Mouse (Mus musculus) left cerebral cortex, postnatal 14 days (tissue): Measurements from ENCODE around the gene Chrna9. TPM values are rescaled to one million over a fixed set of nuclear protein-coding genes. Genes with fewer than 3 reads are reported as not detected.
"Not testable (repeated sequence)": the region's sequence is repeated elsewhere in the genome, so short reads cannot be mapped to it uniquely, and the experiment has no call there.

Experiments used
- DNase-seq, 2 experiments: peaks; one replicate each; pipeline ENCODE4 v3.0.0; 2021 to 2022; ENCODE audit warnings: low spot score in 2 of 2, mixed read lengths in 1 of 2
- intact Hi-C: fragments of 180-260 bp; cut with DNase I; formaldehyde crosslinking; loops from one replicate; pipeline ENCODE4 v1.15.1; 2025
- total RNA-seq, 2 experiments: library from RNA; stranded (reverse); gene quantifications; 2 replicates each; pipeline ENCODE4 v1.2.3; 2021

Chrna9 gene
- total RNA-seq, 2 experiments from 2014 or later = not detected

- no peak for DNase-seq
- intact Hi-C loops = loop anchor here (5.0 kb wide), 2 partner anchors 127 to 192 kb away; partner anchors contain the start of gene N4bp2
Measured at GRCm38 (mm10) chr5:65954130-65955080, 19.7 kb downstream of the Chrna9 start.

GRCm38 (mm10) chr5:65955343-65956143 is 20.8 kb downstream of the Chrna9 start:
- intact Hi-C loops = loop anchor here (5.0 kb wide), 2 partner anchors 128 to 193 kb away; partner anchors contain the start of gene N4bp2
- DNase-seq = peak; percentile 81 to 83

DNA sequence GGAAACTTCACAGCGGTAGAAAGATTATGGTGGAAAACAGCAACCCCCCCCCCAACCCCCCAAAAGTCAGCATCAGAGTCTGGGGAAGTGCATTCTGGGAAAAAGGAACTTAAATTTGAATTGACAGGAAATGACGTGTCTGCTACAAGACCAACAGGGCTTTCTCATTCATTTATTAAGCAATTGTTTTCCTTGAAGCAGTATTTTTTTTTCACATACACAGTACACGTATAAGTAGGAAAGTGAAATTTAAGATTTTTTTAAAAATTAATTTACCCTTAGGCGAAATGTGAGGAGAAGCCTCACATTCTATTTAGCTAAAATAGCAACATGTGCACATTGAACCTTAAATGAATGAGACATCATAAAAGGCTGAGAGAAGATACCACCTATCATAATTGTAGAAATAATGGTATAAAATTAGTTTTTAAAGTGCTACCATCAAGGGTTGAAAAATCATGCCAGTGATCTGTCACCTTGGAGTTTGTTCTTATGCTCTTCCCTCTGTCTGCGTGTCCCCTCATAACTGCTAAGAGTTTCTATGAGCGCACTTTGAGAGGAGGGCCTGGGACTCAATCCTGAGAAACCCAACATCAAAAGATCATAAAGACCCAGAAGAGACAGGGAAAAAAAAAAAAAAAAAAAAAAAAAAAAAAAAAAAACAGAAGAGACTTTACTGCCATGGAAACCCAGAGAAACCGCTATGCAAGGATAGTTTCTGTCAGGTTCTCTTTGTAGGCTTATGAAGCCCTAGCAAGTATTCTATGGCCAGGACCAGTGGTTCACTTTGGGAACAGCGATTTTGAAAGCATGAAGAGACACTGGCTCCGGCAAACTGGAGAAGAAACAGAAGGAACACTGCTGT is 21.7 kb downstream of the Chrna9 start:
- intact Hi-C loops = loop anchor here (5.0 kb wide), 2 partner anchors 129 to 194 kb away; partner anchors contain the start of gene N4bp2
- DNase-seq = no peak

- peak; percentile 62 to 63 for DNase-seq
- intact Hi-C loops = loop anchor here (5.0 kb wide), 2 partner anchors 131 to 196 kb away; partner anchors contain the start of gene N4bp2
Measured at GRCm38 (mm10) chr5:65958597-65958996, 23.9 kb downstream of the Chrna9 start.

DNA sequence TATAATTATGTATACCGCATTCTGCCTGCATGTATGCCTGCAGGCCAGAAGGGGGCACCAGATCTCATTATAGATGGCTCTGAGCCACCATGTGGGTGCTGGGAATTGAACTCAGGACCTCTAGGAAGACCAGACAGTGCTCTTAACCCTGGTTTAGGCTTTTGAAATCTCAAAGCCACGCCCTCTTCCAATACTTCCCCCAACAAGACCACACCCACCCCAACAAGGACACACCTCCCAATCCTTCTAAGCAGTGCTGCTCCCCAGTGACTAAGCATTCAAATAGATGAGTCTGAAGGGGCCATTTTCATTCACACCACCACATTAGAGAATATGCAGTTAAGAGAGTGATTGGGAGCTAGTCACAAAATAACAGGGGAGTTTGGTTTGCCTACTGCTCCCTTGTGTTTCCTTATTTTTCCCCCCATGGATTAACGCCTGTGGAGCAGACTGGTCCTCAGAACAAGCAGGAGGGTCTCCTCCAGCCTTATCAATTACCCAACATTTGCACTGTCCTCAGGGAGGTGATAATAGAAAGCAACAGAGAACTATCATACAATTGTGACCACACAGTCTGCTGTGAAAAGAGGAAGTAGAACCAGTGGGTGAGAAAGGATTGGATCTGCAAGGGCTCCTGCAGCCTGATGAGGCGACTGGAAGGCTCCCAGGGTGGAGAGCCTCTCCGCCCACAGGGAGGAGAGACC is 25.3 kb downstream of the Chrna9 start:
- DNase-seq = no peak
- intact Hi-C loops = loop anchor here (5.0 kb wide), 2 partner anchors 133 to 198 kb away; partner anchors contain the start of gene N4bp2

DNA sequence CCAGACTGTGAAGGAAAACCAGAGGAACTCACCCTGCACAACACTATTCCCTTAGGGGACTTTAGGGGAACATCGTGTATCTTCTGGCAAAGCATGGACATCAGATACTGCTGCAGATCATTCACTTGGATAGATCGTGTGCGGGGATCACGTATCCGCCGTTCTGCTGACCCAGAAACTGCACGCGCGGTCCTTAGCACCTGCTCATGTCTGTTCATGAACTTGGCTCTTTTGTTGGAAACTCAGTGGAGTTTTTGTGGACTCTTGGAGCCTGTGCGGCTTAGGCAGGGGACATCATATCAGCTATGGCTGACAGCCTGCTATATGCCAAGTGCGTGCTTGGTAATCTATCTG is 25.9 kb downstream of the Chrna9 start:
- intact Hi-C loops = no loop called here
- DNase-seq = no peak

DNA sequence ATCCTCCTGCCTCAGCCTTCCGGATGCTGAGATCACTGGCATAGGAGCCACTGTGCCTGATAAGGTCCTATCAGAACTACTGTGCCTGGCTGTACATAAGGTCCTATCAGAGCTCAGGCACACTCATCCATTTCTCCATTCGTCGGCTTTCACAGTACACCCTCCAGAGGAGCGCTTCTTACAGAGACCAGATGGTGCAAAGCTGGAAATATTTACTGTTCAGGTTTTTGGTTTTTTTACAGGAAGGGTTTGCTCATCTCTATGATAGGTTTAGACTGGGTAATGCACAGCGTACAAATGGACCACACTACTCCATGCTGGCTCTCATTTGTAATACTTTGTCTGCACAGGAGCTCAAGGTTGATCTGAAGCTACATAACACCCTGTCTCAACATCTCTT is 28.6 kb downstream of the Chrna9 start:
- intact Hi-C loops = no loop called here
- peak in 1 of 2 experiments; percentile 44 for DNase-seq

GRCm38 (mm10) chr5:65965771-65966279 is 31.1 kb downstream of the Chrna9 start:
- intact Hi-C loops = no loop called here
- DNase-seq = peak in 1 of 2 experiments; percentile 29

DNA sequence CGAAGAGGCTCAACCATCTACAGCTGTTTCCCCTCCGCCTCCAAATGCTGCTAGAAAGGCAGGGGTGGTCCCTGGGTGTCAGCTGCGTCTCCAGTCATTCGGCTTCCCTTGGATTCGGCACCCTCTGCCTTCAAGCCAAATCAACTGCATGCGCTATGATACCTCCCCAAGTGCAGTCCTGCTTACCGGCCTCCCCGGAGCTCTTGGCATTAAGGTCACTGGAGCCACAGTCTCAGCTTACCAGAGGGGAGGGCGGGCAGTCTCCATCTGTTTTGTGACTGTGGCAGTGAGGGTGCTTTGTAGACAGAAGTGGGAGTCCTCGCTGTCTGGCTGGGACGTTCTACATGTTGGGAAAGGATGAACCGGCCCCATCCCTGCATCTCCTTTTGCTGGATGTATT is 32.4 kb downstream of the Chrna9 start:
- intact Hi-C loops = no loop called here
- DNase-seq = no peak

DNA sequence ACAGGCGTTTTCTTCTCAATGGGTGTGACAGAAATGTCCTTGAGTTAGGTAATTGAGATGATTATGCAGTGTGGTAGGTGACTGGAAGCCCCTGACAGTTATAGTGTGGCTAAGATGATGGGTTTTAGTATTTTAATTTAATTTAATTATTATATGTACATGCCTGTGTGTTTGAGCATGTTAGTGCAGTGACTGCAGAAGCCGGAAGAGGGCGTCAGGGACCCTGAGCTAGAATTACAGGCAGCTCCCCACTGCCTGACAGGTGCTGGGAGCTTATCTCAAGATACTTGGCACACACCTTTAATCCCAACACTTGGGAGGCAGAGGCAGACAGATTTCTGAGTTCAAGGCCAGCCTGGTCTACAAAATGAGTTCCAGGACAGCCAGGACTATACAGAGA is 33.3 kb downstream of the Chrna9 start:
- intact Hi-C loops = no loop called here
- no peak for DNase-seq

DNA sequence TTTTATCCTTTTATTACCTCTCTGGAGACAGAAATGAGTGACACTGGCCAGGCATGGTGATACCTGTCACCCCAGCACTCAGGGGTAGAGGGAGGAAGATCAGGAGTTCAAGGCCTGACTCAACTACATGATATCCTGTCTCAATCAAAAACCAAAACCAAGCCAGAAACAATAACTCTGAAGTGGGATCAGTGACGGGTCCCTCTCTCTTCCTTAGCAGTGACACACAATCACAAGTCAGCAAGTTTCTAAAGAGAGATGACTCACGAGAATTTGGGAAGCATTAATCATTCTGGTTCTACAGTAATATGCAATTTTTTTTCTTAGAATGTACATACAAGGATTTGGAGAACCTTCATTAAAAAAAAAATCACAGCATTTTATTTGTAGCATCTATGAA is 38.5 kb downstream of the Chrna9 start:
- no peak for DNase-seq
- intact Hi-C loops = no loop called here

- intact Hi-C loops = no loop called here
- no peak for DNase-seq
Measured at GRCm38 (mm10) chr5:65975731-65976130, 41.0 kb downstream of the Chrna9 start.

- intact Hi-C loops = no loop called here
- DNase-seq = no peak
Measured at GRCm38 (mm10) chr5:65986426-65986825, 51.7 kb downstream of the Chrna9 start.

DNA sequence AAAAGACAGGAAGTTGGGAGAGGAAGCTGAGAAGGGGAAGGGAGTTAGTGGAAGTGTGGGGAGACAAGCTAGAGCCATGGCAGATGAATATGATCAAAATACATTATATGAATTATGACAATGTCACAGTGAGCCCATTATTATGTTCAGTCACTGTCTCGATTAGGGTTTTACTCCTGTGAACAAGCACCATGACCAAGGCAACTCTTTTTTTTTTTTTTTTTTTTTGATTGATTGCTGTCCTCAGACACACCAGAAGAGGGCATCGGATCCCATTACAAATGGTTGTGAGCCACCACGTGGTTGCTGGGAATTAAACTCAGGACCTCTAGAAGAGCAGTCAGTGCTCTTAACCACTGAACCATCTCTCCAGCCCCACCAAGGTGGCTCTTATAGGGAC is 52.3 kb downstream of the Chrna9 start:
- DNase-seq, intact Hi-C loops: not testable (repeated sequence)

- intact Hi-C loops = no loop called here
- DNase-seq = no peak
Measured at GRCm38 (mm10) chr5:65991191-65991590, 56.5 kb downstream of the Chrna9 start.

DNA sequence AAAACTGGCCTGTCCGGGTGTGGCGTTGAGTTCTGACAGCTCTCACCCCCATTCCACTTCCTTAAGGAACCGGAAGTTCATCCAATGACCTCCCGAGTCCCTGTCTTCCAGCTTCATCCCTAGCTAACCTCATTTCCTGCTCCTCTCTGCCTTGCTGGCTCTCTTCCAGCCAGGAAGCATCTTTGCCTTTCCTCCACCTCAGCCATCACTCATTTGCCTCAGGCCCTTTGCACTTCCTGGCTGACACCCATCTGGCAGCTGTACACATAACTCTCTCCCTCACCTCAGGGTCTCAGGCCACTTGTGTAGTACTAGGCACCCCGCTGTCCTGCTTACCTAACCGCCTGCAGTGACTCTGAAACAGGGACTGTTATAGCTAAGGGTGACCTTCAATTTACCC is 59.9 kb downstream of the Chrna9 start:
- intact Hi-C loops = no loop called here
- DNase-seq = no peak

DNA sequence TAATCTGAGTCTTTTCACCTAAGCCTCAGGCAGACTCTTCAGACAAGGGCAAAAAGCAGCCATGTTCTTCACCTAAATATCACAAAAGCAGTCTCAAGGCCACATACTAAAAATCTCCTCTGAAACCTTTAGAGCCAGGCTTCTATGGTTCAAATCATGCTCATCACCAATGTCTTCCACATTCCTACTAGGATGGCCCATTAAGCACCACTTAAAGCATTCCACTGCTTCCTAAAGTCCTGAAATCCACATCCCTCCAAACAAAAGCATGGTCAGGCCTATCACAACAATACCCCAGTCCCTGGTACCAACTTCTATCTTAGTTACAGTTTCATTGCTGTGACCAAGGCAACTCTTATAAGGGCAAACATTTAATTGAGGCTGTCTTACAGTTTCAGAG is 63.1 kb downstream of the Chrna9 start:
- no peak for DNase-seq
- intact Hi-C loops = no loop called here

DNA sequence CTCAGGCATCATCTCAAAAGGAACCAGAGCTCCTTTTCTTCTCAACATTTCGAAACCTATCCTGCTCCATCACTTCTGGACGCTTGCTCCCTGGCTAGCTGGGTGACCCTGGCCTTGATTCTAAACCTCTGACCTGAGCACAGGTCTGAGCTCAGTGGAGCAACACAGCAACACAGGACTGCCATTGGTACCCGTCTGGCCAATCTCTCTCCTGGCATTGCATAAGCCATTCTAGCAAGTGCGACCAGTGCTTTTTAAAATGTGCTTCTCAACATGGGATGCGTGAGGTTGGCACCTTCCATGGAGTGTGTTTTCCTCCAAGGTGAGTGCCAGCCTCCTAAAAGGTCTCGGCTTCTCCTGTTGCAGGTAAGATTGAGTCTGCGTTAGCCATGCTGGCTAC is 64.4 kb downstream of the Chrna9 start:
- intact Hi-C loops = no loop called here

More for the DNA sequence above, 64.4 kb downstream of the Chrna9 start:
- DNase-seq = no peak
